Mouse (Mus musculus) embryonic facial prominence, embryonic 11.5 days (tissue): ENCODE measurements around the gene Fam19a5. TPM values are rescaled to one million over a fixed set of nuclear protein-coding genes. Genes with fewer than 3 reads are reported as not detected.

ENCODE experiments used
- ATAC-seq: fragments of 200-750 bp; cut with Nextera tagmentation; replicated peaks from 2 replicates; pipeline ENCODE4 v1.8.0; 2017; ENCODE audit warnings: low read depth; ENCODE audit not compliant: insufficient number of reproducible peaks, low FRiP score, low TSS enrichment
- DNase-seq: peaks from one replicate; pipeline ENCODE4 v3.0.0-alpha.2; 2015; ENCODE audit warnings: low spot score
- H3K27ac ChIP-seq: fragments of 300-500 bp; sonication (generic); replicated peaks from 2 replicates; pipeline ENCODE4 v1.5.1; 2014; ENCODE audit warnings: mild to moderate bottlenecking, low read depth, low read length, control low read depth
- H3K27me3 ChIP-seq: fragments of 300-500 bp; sonication (generic); 2 replicates; pipeline ENCODE4 v1.6.1; 2014; ENCODE audit warnings: mild to moderate bottlenecking, low read length, moderate library complexity, mixed read lengths; ENCODE audit not compliant: control insufficient read depth, insufficient read depth
- H3K36me3 ChIP-seq: fragments of 300-500 bp; sonication (generic); replicated peaks from 2 replicates; pipeline ENCODE4 v1.6.1; 2014; ENCODE audit warnings: low read depth, mild to moderate bottlenecking, low read length, moderate library complexity, mixed read lengths; ENCODE audit not compliant: control insufficient read depth, insufficient read depth
- H3K4me1 ChIP-seq: fragments of 300-500 bp; sonication (generic); 2 replicates; pipeline ENCODE4 v1.6.1; 2014; ENCODE audit warnings: low read length, mixed read lengths; ENCODE audit not compliant: control insufficient read depth, insufficient read depth
- H3K4me2 ChIP-seq: fragments of 300-500 bp; sonication (generic); 2 replicates; pipeline ENCODE4 v1.6.1; 2014; ENCODE audit warnings: low read depth, mild to moderate bottlenecking, control low read depth, low read length, moderate library complexity
- H3K4me3 ChIP-seq: fragments of 300-500 bp; sonication (generic); 2 replicates; pipeline ENCODE4 v1.5.1; 2014; ENCODE audit warnings: low read depth, low read length, control low read depth
- H3K9ac ChIP-seq: fragments of 300-500 bp; sonication (generic); replicated peaks from 2 replicates; pipeline ENCODE4 v1.6.1; 2014; ENCODE audit warnings: mild to moderate bottlenecking, control low read depth, low read length
- H3K9me3 ChIP-seq: fragments of 300-500 bp; sonication (generic); replicated peaks from 2 replicates; pipeline ENCODE4 v1.6.1; 2016; ENCODE audit warnings: mild to moderate bottlenecking, low read length, inconsistent platforms, mixed read lengths; ENCODE audit not compliant: control insufficient read depth
- WGBS: fragments of 180-500 bp; shearing (Covaris S2); extraction: QIAGEN DNeasy Blood & Tissue Kit; methylation state at CpG from one replicate; pipeline ENCODE4 v1.1.7; 2014; 5-methylcytosine and 5-hydroxymethylcytosine counted together
- microRNA-seq: library from miRNA; unstranded; fragments of <30 nt; microRNA quantifications from one replicate; pipeline ENCODE4, GENCODE M21; 2016; ENCODE audit warnings: borderline number of aligned reads
- polyA plus RNA-seq: library from polyadenylated mRNA; unstranded; fragments of >200 nt; fragmentation: Nextera tagmentation; extraction: Ambion mirVana; gene quantifications from 2 replicates; pipeline ENCODE4 v1.2.1, GENCODE M21; 2014

Fam19a5 gene
- polyA plus RNA-seq, 1 experiment from 2014 or later, result 3.6 TPM

DNA sequence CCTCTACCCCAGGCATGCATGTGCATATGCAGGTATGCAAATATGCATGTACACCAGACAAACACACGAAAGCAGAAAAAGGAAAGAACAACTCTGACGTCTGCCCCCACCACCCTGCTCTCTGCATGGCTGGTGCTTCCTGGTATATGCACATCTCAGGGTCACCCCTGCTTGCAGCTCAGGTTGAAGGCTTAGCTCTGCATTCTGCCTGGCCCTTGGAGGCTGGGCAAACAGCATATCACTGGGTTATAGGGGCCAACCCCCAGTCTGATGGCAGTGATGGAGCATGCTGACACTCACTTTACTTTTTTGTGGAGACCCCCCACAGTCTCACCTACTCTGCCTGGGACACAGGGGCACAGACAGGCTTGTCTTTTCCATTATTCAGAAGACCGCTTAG is 252.5 kb downstream of the Fam19a5 start:
- ATAC-seq, result no peak
- 73% methylated on average over 3 of the region's 3 CpGs for WGBS
- H3K4me3 ChIP-seq, result no peak overlapping the region

More for the DNA sequence above, 252.5 kb downstream of the Fam19a5 start:
- Histone ChIP-seq H3K27ac (no peak overlapping the region), H3K36me3 (no peaks in the 10 kb centered on the region), H3K4me2 (no peak overlapping the region), H3K27me3 (no peaks in the 10 kb centered on the region), H3K4me1 (no peaks in the 10 kb centered on the region), H3K9me3 (no peaks in the 10 kb centered on the region), H3K9ac (no peak overlapping the region)
- DNase-seq, result no peak

Small RNA genes lying within 50 kb of the gene (microRNA-seq; reads per million reads assigned to microRNA genes)
- not detected for gene Mir6393
